Mouse (Mus musculus): ENCODE measurements at regions not wholly inside any gene's neighbourhood (a gene's known extent, or its start where the extent isn't known, plus 50 kb on each side); places are given as distances from the start of the nearest gene placed in this dataset.

DNA sequence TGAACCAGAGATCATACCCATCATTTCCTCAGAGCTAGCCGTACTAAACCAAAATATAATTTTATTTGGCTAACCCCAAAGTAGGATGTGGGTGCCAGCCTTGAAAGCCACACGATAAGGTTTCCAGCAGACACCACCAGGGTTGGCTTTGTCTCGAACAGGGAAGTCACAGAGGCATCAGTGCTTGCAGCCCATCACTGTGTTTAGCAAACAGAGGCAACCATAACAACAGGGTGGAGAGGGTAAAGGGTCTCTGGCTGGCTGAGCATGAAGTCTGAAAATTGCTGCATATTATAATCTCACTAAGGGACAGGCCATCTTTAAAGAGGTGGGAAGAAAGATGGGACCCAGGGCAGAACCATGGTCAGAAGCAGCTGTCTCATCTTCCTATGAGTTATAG is 552.3 kb upstream of the Btbd3 start:
- Histone ChIP-seq H3K36me3 (ENCODE audit: control insufficient read depth, insufficient read depth) (no peaks in the 10 kb centered on the region), H3ac (ENCODE audit: control insufficient read depth, insufficient read length) (no peak overlapping the region), H3K4me2 (ENCODE audit: low read depth) (peak overlapping the region; percentile 51), H3K79me2 (ENCODE audit: control insufficient read depth, insufficient read depth) (no peaks in the 10 kb centered on the region), H3K27me3 (ENCODE audit: control insufficient read depth, insufficient read depth, insufficient read length) (no peaks in the 10 kb centered on the region), H3K4me3 (no peak overlapping the region)
- TF ChIP-seq TCF12 (IDR thresholded peaks at IDR 0.05; ENCODE audit: insufficient read depth, poor library complexity, severe bottlenecking) (no peak), POLR2AphosphoS2 (IDR thresholded peaks at IDR 0.05; ENCODE audit: insufficient read length, low read depth) (no peak), MAX (IDR thresholded peaks at IDR 0.05; ENCODE audit: low read depth) (no peak), MYOG (IDR thresholded peaks at IDR 0.05; ENCODE audit: control insufficient read depth in 1 of 3, insufficient read depth in 1 of 3, insufficient read length in 2 of 3, low read depth in 2 of 3) (no peak), CEBPB (IDR thresholded peaks at IDR 0.05; ENCODE audit: insufficient read depth, poor library complexity, severe bottlenecking) (no peak), REST (IDR thresholded peaks at IDR 0.05; ENCODE audit: insufficient read depth, insufficient read length) (no peak), USF1 (IDR thresholded peaks at IDR 0.05; ENCODE audit: low read depth) (no peak), TCF3 (IDR thresholded peaks at IDR 0.05; ENCODE audit: insufficient read length, low read depth) (no peak), MYOD1 (IDR thresholded peaks at IDR 0.05; ENCODE audit: control insufficient read depth in 1 of 3, insufficient read length in 2 of 3, low read depth in 2 of 3) (no peak), SRF (IDR thresholded peaks at IDR 0.05; ENCODE audit: control insufficient read depth, insufficient read length, low read depth) (no peak), E2F4 (IDR thresholded peaks at IDR 0.05; ENCODE audit: insufficient read depth) (no peak), POLR2A (IDR thresholded peaks at IDR 0.05; ENCODE audit: insufficient read length, low read depth) (no peak)

DNA sequence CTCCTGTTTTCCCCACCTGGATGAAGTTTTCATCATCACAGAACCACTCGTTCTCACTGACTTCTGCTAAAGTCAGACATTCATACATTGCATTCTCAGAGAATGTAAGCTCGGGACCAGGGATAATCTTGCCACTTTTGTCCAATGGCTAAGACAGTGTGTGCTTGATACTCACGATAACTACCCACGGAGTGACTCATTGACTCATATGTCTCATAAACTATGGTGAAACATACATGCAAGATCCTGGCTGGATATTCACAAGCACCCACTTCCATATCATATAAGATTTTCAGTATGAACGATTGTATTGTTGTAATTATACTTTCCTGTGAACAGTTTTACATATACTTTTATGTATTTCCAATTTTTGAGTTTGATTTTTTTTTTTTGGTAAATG is 560.5 kb upstream of the Btbd3 start:
- no peaks in the 10 kb centered on the region for H3K36me3 ChIP-seq (ENCODE audit: control insufficient read depth, insufficient read depth)
- no peak for TF ChIP-seq TCF3 (IDR thresholded peaks at IDR 0.05; ENCODE audit: insufficient read length, low read depth)
- no peak for TF ChIP-seq TCF12 (IDR thresholded peaks at IDR 0.05; ENCODE audit: insufficient read depth, poor library complexity, severe bottlenecking)
- TF ChIP-seq MYOG (IDR thresholded peaks at IDR 0.05; ENCODE audit: control insufficient read depth in 1 of 3, insufficient read depth in 1 of 3, insufficient read length in 2 of 3, low read depth in 2 of 3), result no peak
- TF ChIP-seq REST (IDR thresholded peaks at IDR 0.05; ENCODE audit: insufficient read depth, insufficient read length), result no peak
- no peak for TF ChIP-seq E2F4 (IDR thresholded peaks at IDR 0.05; ENCODE audit: insufficient read depth)
- TF ChIP-seq POLR2A (IDR thresholded peaks at IDR 0.05; ENCODE audit: insufficient read length, low read depth), result no peak
- peak; percentile 90 for TF ChIP-seq CEBPB (IDR thresholded peaks at IDR 0.05; ENCODE audit: insufficient read depth, poor library complexity, severe bottlenecking)
- TF ChIP-seq POLR2AphosphoS2 (IDR thresholded peaks at IDR 0.05; ENCODE audit: insufficient read length, low read depth), result no peak

DNA sequence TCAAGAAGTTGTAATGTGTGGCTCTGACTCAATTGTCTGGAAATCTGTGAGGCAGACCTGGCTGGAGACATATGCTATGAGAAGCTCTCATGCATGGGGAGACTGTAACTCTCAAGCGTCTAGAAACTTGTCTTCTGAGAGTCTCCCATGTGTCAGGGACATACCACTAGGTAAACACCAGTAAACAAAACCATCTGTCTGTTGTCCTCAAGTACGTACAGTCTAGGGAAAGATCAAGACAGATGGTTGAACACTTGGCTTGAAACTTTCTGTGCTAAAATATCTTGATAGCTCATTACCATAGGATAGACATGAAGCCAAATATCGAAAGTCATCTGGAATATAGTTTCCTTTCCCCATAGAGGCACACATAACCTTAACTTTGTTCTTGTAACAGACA is 562.3 kb upstream of the Btbd3 start:
- Histone ChIP-seq H3K4me3 (no peak overlapping the region), H3K36me3 (ENCODE audit: control insufficient read depth, insufficient read depth) (no peaks in the 10 kb centered on the region), H3K79me2 (ENCODE audit: control insufficient read depth, insufficient read depth) (no peaks in the 10 kb centered on the region), H3K27me3 (ENCODE audit: control insufficient read depth, insufficient read depth, insufficient read length) (no peaks in the 10 kb centered on the region), H3K4me2 (ENCODE audit: low read depth) (no peak overlapping the region), H3ac (ENCODE audit: control insufficient read depth, insufficient read length) (no peak overlapping the region)
- TF ChIP-seq REST (IDR thresholded peaks at IDR 0.05; ENCODE audit: insufficient read depth, insufficient read length) (no peak), E2F4 (IDR thresholded peaks at IDR 0.05; ENCODE audit: insufficient read depth) (no peak), TCF3 (IDR thresholded peaks at IDR 0.05; ENCODE audit: insufficient read length, low read depth) (no peak), USF1 (IDR thresholded peaks at IDR 0.05; ENCODE audit: low read depth) (no peak), POLR2AphosphoS2 (IDR thresholded peaks at IDR 0.05; ENCODE audit: insufficient read length, low read depth) (no peak), SRF (IDR thresholded peaks at IDR 0.05; ENCODE audit: control insufficient read depth, insufficient read length, low read depth) (no peak), MYOD1 (IDR thresholded peaks at IDR 0.05; ENCODE audit: control insufficient read depth in 1 of 3, insufficient read length in 2 of 3, low read depth in 2 of 3) (no peak), POLR2A (IDR thresholded peaks at IDR 0.05; ENCODE audit: insufficient read length, low read depth) (no peak), MYOG (IDR thresholded peaks at IDR 0.05; ENCODE audit: control insufficient read depth in 1 of 3, insufficient read depth in 1 of 3, insufficient read length in 2 of 3, low read depth in 2 of 3) (no peak), MAX (IDR thresholded peaks at IDR 0.05; ENCODE audit: low read depth) (no peak), CEBPB (IDR thresholded peaks at IDR 0.05; ENCODE audit: insufficient read depth, poor library complexity, severe bottlenecking) (no peak)

More for the DNA sequence above, 560.5 kb upstream of the Btbd3 start:
- H3K4me3 ChIP-seq, result no peak overlapping the region
- no peaks in the 10 kb centered on the region for H3K79me2 ChIP-seq (ENCODE audit: control insufficient read depth, insufficient read depth)
- no peak overlapping the region for H3ac ChIP-seq (ENCODE audit: control insufficient read depth, insufficient read length)
- no peak overlapping the region for H3K4me2 ChIP-seq (ENCODE audit: low read depth)
- no peaks in the 10 kb centered on the region for H3K27me3 ChIP-seq (ENCODE audit: control insufficient read depth, insufficient read depth, insufficient read length)

DNA sequence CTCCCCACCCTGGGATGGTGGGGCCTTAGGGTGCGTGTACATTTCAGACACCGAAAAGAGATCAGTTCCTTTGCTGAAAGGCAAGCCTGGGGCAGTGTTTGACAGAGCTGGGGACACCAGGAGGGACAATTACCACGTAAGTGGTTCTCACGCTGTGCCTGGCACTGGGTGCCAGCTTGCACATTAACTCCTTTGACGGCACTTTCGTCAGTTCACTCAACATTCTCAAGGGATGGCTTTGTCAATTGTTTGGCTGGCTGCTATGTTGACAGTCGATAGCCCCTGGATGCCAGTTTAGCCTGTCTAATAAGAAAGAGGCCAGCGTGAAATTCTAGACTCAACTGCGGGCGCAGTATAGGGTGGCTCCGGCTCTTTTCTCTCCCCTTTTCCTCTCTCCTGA is 569.2 kb upstream of the Btbd3 start:
- Histone ChIP-seq H3K79me2 (ENCODE audit: control insufficient read depth, insufficient read depth) (no peaks in the 10 kb centered on the region), H3ac (ENCODE audit: control insufficient read depth, insufficient read length) (no peak overlapping the region), H3K4me2 (ENCODE audit: low read depth) (no peak overlapping the region), H3K27me3 (ENCODE audit: control insufficient read depth, insufficient read depth, insufficient read length) (no peaks in the 10 kb centered on the region), H3K4me3 (no peak overlapping the region), H3K36me3 (ENCODE audit: control insufficient read depth, insufficient read depth) (no peaks in the 10 kb centered on the region)
- TF ChIP-seq POLR2AphosphoS2 (IDR thresholded peaks at IDR 0.05; ENCODE audit: insufficient read length, low read depth), result no peak
- TF ChIP-seq CEBPB (IDR thresholded peaks at IDR 0.05; ENCODE audit: insufficient read depth, poor library complexity, severe bottlenecking), result no peak
- no peak for TF ChIP-seq MAX (IDR thresholded peaks at IDR 0.05; ENCODE audit: low read depth)
- TF ChIP-seq E2F4 (IDR thresholded peaks at IDR 0.05; ENCODE audit: insufficient read depth), result no peak
- no peak for TF ChIP-seq REST (IDR thresholded peaks at IDR 0.05; ENCODE audit: insufficient read depth, insufficient read length)
- TF ChIP-seq MYOG (IDR thresholded peaks at IDR 0.05; ENCODE audit: control insufficient read depth in 1 of 3, insufficient read depth in 1 of 3, insufficient read length in 2 of 3, low read depth in 2 of 3), result no peak

DNA sequence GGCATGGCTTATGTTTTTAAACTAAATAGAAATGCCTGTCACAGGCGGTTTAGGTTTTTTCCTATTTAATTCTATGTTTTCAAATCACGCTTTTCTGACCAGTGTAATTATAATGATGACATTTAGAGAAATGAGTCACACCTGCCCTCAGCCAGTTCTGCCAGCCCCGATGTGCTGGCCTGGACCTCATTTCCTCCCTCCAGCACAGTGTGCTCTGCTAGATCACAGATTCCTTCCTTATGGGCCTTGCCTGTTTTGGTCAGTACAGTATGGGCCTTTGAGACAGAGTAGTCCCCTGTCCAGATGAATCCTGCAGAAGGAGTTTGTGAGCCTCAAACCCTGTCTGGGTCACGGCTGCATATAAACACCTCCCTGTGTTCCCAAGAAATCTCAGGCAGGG is 569.6 kb upstream of the Btbd3 start:
- 0 out of 2 replicates have a peak, but pooled peaks have one; percentile 49 for TF ChIP-seq CEBPB (IDR thresholded peaks at IDR 0.05; ENCODE audit: insufficient read depth, poor library complexity, severe bottlenecking)
- no peak for TF ChIP-seq SRF (IDR thresholded peaks at IDR 0.05; ENCODE audit: control insufficient read depth, insufficient read length, low read depth)
- H3K79me2 ChIP-seq (ENCODE audit: control insufficient read depth, insufficient read depth), result no peaks in the 10 kb centered on the region
- H3ac ChIP-seq (ENCODE audit: control insufficient read depth, insufficient read length), result no peak overlapping the region
- no peak overlapping the region for H3K4me2 ChIP-seq (ENCODE audit: low read depth)
- no peak overlapping the region for H3K4me3 ChIP-seq
- H3K36me3 ChIP-seq (ENCODE audit: control insufficient read depth, insufficient read depth), result no peaks in the 10 kb centered on the region
- no peaks in the 10 kb centered on the region for H3K27me3 ChIP-seq (ENCODE audit: control insufficient read depth, insufficient read depth, insufficient read length)
